Mouse (Mus musculus) thymus, adult 2 months (tissue): ENCODE measurements around the gene Ebf1.

Experiments used
- CTCF ChIP-seq: fragments of 200-500 bp; IDR thresholded peaks from 2 replicates; pipeline ENCODE4 v1.5.1; 2012; ENCODE audit warnings: mild to moderate bottlenecking, control low read depth, low read length, moderate library complexity, borderline replicate concordance; ENCODE audit not compliant: control insufficient read depth, poor library complexity, insufficient read depth; ENCODE audit errors: extremely low read depth
- POLR2A ChIP-seq: fragments of 200-500 bp; IDR thresholded peaks from 2 replicates; pipeline ENCODE4 v1.6.1; 2012; ENCODE audit warnings: mild to moderate bottlenecking, low read length, control low read depth, moderate library complexity; ENCODE audit not compliant: control insufficient read depth, poor library complexity, insufficient read depth; ENCODE audit errors: extremely low read depth

- TF ChIP-seq CTCF (no peak), POLR2A (no peak)
These were observed 161.9 kb downstream of the Ebf1 start for GRCm38 (mm10) chr11:44779030-44779429.
